Mouse (Mus musculus) heart, postnatal 25 days (tissue): ENCODE data around the gene Ncapg. TPM values are rescaled to one million over a fixed set of nuclear protein-coding genes. Genes with fewer than 3 reads are reported as not detected.
"Not testable (repeated sequence)": the region's sequence is repeated elsewhere in the genome, so short reads cannot be mapped to it uniquely, and the experiment has no call there.

ENCODE experiments used
- DNase-seq: peaks from one replicate; pipeline ENCODE4 v3.0.0; 2022; ENCODE audit warnings: low spot score
- intact Hi-C: fragments of 180-260 bp; cut with DNase I; formaldehyde crosslinking; loops from one replicate; pipeline ENCODE4 v1.15.1; 2025
- total RNA-seq, 2 experiments: library from RNA; stranded (reverse); gene quantifications; 2 replicates each; pipeline ENCODE4 v1.2.3; 2021

Gene Ncapg
- total RNA-seq = under 1 TPM; 0.60 to 0.61 TPM

DNA sequence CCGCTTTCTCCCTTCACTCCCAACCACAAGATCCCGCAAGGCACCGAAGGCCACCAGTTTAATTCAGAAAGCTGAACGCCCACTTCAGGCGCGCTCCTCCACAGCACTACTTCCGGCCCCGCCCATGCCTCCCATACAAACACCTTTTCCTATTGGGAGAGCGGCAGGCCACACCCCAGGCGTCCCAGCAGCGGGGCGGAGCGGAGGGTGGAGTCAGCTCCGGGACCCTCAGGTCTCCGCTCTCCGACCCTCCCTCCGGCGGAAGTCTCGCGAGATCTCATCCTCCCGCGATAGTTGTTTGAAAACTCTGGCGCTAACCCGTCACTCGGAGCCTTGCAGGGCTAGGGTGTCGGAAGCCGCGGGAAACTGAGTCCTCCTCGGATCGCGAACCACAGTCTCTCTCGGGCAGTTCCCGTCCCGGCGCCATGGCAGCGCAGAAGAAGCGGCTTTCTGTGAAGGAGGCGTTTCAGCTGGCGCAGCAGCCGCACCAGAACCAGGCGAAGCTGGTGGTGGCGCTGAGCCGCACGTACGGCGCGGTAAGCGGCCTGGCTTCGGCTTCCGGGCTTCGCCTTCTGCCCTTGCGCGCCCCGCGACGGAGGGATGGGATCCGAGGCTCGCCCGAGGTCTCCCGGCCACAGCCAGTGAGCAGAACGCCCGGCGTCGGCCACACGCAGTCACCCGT, at the start of gene Ncapg:
Gene Ncapg, plus strand, starts transcription at position 322 of the 682 bp plus-strand sequence.
- intact Hi-C loops = loop anchor here (5.0 to 10.0 kb wide), 3 partner anchors 177 to 1885 kb away; partner anchors contain the start of genes Lap3 and Lcorl
- DNase-seq = peak; percentile 96

DNA sequence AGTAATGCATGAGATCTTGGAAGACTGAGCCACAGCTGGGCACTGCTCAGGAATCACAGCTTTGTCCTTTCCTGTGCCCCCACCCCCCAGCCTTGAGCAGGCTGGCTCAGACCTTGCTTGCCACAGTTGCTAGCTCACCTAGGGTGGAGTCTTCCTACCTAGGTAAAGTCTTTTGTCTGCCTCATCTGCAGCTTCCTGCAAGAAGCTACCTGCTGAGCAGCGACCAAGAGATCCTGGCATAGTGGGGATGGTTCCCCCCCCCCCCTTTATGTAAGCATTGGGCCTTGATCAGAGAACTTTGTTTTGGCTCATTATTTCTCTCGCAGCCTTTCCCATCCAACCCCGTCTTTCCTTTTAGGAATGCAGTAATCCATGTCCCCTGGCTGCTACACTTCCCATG, 48.2 kb upstream of the Ncapg start:
- DNase-seq = no peak
- intact Hi-C loops = no loop called here

- intact Hi-C loops = no loop called here
- no peak for DNase-seq
Measured at GRCm38 (mm10) chr5:45627771-45628170, 41.9 kb upstream of the Ncapg start.

DNA sequence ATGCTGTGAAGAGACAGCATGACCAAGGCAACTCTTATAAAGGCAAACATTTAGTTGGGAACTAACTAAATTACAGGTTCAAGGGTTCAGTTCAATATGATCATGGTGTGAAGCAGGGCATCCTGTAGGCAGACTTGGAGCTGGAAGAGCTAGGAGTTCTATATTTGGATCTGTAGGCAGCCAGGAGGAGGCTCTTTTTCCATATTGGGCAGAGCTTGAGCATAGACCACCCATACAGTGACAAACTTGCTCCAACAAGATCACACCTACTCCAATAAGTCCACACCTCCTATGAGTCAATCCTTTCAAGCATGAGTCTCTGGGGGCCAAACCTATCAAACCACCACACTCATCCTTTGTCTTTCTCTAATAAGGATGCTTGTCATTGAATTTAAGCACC, 40.2 kb upstream of the Ncapg start:
- intact Hi-C loops = no loop called here
- no peak for DNase-seq

DNA sequence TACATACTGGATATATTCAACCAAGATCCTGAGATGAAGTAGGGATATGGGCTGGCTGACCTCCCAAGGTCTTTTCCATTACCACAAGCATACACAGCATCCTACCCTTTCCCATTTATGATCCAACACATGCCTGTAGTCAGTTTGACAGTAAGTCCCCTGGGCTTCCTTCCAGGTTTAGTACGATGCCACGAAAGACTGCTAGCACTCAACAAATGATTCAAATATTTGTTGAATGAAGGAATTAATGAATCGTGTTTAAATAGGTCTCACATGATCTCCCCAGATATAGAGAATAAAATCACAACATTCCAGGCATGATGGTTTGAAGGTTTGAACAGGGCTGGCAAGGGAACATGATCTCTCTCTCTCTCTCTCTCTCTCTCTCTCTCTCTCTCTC, 31.3 kb upstream of the Ncapg start:
- intact Hi-C loops = no loop called here
- no peak for DNase-seq

- DNase-seq = no peak
- intact Hi-C loops = no loop called here
Measured at GRCm38 (mm10) chr5:45638806-45639714, 30.7 kb upstream of the Ncapg start, which contains the start of gene Fam184b. Fam184b (minus strand) TSS chr5:45639614.

DNA sequence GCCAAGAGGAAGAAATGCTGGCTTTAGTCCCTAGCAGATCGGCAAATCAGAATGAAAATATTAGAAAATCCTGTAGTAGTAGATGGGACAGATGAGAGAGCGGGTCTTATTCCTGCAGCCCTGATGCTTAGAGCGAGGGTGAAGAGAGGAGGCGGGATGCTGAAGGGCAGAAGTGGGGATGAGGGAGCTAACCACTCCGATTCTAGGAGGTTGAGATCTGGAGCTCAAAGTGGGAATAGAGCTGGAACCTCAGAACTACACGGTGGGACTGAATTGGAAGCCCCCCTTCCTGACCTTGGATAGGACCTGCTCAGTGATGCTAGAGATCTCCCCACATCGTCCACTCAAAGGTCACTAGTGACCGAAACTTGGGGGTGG, 30.0 kb upstream of the Ncapg start:
- DNase-seq = no peak
- intact Hi-C loops = no loop called here

DNA sequence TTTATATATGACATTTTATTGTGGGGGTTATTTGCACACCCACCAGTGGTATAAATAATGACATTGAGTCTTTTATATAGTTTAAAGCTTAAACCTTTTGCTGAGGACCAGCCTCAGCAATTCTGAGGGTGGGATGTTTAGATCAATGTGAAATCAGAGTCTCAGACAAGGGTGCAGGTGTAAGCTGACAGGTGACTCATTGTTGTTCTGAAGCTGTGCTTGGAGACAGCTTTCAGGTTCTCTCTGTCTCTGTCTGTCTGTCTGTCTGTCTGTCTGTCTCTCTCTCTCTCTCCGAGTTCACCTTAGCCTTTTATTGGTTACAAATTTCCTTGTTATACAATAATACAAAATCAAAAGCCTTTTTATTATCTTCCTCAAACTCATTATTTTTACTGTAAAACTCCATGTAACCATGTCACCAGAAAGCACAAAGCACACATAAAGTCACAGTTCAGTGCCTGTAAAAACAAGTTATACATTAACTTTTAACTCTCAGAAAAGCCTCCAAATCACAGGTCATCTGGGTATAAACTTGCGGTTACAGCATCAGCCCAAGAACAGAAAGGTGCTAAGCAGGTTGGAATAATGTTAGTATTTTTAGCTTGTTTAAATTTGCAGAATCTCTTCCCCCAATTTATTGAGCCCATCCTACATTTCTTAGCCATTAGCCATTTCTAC, 18.6 kb upstream of the Ncapg start:
- no peak for DNase-seq
- intact Hi-C loops = no loop called here

- DNase-seq, intact Hi-C loops: not testable (repeated sequence)
Measured at GRCm38 (mm10) chr5:45658406-45658805, 11.3 kb upstream of the Ncapg start.

DNA sequence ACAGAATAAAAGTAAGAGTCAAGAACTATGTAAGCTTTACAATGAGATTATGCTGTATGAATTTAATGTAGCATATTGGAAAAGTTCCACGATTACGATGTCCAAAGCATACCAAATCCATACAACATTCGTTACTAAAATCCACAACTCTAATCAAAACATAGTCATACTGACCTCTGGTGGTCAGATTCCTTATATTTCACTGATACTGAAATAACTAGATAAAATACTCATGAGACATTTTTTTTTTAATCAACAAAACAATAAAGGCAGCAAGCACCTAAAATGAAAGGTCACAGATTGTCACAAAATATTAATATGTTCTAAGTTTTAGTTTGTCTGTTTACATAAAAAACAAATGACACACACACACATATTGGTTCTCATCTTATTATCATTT, 1.4 kb upstream of the Ncapg start:
- intact Hi-C loops = loop anchor here (1.0 to 5.0 kb wide), 3 partner anchors 133 to 194 kb away; partner anchors contain the start of gene Lap3
- no peak for DNase-seq

DNA sequence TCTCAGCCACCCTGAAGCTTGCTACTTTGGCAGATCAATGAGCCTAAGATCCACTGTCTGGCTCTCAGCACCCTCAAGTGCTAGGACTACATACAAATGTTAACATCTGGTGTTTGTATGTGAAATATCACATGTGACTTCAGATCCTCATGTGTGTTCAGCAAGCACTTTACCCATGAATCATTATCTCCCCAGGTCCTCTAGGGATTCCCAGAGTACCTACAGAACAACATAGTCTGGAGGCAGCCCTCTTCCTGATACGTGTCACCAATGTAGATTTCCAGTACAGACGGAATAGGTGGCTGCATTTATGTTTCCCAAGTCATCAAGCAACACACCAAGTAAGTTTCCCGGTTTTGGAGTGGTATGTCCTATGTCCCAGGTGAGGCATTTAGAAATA, 888 bp upstream of the Ncapg start:
- intact Hi-C loops = loop anchor here (1.0 to 5.0 kb wide), 3 partner anchors 134 to 195 kb away; partner anchors contain the start of gene Lap3
- no peak for DNase-seq

DNA sequence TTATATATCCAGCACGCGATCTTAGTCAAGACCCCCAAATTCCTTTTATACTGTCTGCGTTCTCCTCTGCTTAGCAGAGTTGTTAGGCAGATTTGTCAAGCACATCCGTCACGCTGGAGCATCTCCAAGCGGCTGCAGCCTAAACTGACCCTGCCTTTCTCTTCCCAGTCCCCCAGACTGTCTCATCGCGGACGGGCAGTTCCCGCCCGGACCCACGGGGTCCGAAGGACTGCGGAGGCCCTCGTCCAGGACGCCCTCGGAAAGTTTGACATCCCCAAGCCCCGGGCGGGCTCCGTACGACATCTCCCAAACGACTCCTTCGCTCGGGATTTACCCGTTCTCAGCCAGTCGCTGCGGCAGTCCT, 503 bp upstream of the Ncapg start:
- no peak for DNase-seq
- intact Hi-C loops = loop anchor here (5.0 kb wide), 1 partner anchor 177 kb away; the partner anchor contains the start of gene Lap3

DNA sequence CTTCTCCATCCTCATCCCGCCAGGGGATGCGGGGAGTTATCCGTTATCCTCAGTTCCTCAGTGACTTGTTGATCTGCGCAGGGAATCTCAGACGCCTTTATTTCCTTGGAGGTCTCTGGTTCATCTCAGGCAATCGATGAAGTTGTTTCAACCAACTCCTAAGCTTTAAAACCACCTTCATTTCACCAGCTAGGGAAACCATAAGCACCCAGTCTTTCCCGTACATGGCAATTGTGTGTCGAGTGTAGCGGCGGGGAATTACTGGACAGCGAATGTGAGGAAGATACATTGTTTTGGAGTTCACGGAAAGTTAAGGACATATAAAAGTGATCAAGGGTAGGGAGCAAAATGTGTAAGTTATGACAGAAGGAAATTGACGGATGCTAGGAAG, 556 bp downstream of the Ncapg start:
- intact Hi-C loops = loop anchor here (10.0 kb wide), 2 partner anchors 185 to 1885 kb away; partner anchors contain the start of gene Lcorl

DNA sequence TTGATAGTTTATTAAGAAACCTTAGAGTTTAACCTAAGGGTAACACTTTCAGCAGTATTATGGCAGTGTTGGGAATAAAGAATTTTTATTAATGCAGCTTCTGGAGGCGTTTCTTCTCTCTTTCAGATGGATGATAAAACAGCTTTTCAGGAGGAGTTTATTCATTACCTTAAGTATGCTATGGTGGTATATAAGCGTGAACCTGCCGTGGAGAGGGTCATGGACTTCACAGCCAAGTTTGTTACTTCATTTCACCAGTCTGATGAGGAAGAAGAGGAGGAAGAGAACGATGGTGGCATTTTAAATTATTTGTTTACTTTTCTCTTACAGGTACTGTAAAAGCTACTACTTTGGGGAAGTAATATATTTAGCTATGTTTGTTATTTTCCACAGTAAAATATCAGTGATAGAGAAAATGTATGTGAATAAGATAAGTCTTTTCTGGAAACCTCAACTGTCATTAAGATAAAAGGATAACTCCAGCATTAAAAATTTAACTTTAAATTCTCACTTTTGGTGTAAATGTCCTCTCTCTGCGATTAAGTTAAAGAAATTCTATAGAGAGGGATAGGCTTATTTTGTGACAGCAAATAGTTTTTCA, 1.3 kb downstream of the Ncapg start:
- intact Hi-C loops = loop anchor here (10.0 kb wide), 2 partner anchors 184 to 1886 kb away; partner anchors contain the start of gene Lcorl
- no peak for DNase-seq

More for the DNA sequence above, 556 bp downstream of the Ncapg start:
- DNase-seq = no peak

GRCm38 (mm10) chr5:45675032-45675431, 5.3 kb downstream of the Ncapg start:
- DNase-seq = no peak
- intact Hi-C loops = loop anchor here (10.0 kb wide), 2 partner anchors 180 to 1890 kb away; partner anchors contain the start of gene Lcorl

GRCm38 (mm10) chr5:45677639-45678038, 7.9 kb downstream of the Ncapg start:
- DNase-seq = no peak
- intact Hi-C loops = loop anchor here (10.0 kb wide), 2 partner anchors 177 to 1893 kb away; partner anchors contain the start of gene Lcorl

DNA sequence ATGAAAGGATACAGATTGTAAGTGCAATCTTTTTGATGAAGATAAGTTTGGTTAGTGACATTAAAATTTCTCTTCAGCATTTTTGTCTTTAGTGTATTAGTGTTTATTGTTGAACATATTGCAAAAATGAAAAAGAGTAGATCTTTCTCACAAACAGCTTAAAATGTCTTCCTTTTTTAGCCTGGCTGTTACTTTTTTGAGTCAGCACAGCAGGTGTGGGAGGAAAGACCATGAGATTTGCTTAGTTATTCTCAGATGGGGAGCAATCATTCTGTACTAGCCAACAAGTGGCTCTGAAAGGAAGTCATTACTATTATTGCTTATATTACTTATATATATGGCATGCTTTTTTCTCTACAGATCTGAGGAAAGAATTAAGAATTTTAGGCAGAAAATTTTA, 10.2 kb downstream of the Ncapg start:
- no peak for DNase-seq
- intact Hi-C loops = loop anchor here (10.0 kb wide), 2 partner anchors 175 to 1895 kb away; partner anchors contain the start of gene Lcorl

DNA sequence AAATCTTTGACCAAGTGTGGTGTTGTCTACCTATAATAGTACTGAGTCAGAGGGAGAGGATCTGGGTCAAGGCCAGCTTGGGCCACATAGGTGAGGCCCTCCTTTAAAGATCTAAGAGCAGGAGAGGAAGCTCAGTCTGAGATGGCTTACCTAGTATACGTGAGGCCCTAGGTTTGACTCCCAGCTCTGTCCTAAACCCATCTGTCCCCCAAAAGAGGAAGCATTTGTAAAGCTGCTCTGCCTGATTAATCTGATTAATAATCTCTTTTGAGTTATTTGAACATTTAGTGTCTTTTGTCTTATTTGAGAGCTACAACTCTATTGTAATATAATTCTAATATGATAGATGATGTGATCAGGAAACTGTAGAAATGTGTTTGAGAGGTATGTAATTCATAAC, 13.7 kb downstream of the Ncapg start:
- intact Hi-C loops = no loop called here
- DNase-seq = no peak

GRCm38 (mm10) chr5:45685243-45685642, 15.5 kb downstream of the Ncapg start:
- no peak for DNase-seq
- intact Hi-C loops = no loop called here

GRCm38 (mm10) chr5:45686223-45686622, 16.5 kb downstream of the Ncapg start:
- DNase-seq = no peak
- intact Hi-C loops = no loop called here
